Mouse (Mus musculus): ENCODE measurements around the gene Hsp90aa1. TPM values are rescaled to one million over a fixed set of nuclear protein-coding genes. Genes with fewer than 3 reads are reported as not detected.
"Not testable (repeated sequence)": the region's sequence is repeated elsewhere in the genome, so short reads cannot be mapped to it uniquely, and the experiment has no call there.

Hsp90aa1 gene
- 10 to 100 TPM; 45.5 to 89.1 TPM for total RNA-seq (2021)
- long read RNA-seq, experiment 1, transcript Hsp90aa1-202 (11 exons, 3,281 nt): major isoform, 31 of 39 reads
- long read RNA-seq, experiment 1, partial matches to known transcripts: 7 of 39 reads
- long read RNA-seq, experiment 1, other reads (novel, unspliced or antisense): 1 of 39 reads
- long read RNA-seq, experiment 2, transcript Hsp90aa1-202 (11 exons, 3,281 nt): major isoform, 28 of 34 reads
- long read RNA-seq, experiment 2, partial matches to known transcripts: 5 of 34 reads
- long read RNA-seq, experiment 2, other reads (novel, unspliced or antisense): 1 of 34 reads

DNA sequence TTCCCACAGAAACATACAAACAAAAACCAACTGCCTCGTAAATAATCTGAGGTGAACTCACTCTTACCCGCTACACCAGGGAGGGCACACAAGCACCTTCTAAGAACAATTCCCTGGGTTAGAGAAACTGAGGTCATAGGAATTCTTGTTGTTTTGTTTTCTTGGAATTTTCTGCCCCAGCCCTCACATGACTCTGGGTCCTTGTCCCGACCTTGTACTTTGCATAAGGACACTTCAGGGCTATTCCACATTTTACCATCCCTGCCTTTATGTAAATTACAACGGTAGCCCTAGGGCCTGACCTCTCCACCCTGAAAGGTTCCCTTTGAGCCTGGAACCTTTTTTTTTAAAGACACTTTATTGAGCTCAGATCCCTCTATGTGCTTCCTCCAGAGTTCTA, at the start of gene Hsp90aa1:
TSS of gene Hsp90aa1 (minus strand) at position 173 of the 400 bp plus-strand sequence.
- TF ChIP-seq CTCF (IDR thresholded peaks at IDR 0.05): no peak
- intact Hi-C loops (cut with DNase I): loop anchor here (2.0 to 5.0 kb wide), 3 partner anchors 140 to 284 kb away; no protein-coding TSS in a partner anchor
- H3K4me3 ChIP-seq: peak within 1 kb of the TSS; percentile 50; the same call in 1 of the 2 replicates
- no peak for DNase-seq
- 0 out of 2 replicates have a peak within 1 kb of the TSS, but pooled peaks have one; percentile 25 for H3K27ac ChIP-seq

DNA sequence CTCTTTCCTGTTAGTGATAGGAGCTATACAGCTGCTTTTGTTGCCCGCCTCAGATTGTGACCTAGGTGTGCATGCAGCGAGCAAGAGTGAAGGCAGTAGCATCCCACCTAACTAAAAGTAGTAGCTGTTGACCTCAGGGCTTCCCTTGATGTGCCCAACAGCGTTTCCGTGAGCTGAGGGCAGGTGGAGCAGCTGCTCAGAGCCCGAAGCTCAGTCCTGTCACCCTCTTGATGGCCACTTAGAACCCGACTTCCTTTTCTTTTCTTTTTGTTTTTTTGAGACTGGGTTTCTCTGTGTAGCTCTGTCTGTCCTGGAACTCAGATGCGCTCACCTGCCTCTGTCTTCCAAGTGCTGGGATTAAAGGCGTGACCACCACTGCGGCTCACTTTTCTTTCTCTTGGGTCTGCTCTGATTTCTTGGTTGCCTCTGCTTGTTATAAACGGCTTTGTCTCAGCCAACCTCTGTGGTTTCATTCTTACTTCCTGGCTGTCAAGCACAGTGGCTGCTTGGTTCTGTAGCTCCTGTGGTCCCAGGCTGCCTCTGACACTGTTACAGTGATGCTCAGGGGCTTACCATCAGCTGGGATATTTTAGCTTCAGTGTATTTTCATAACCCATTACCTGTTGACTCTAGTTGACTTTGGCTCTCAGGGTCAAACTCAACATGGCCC, 48.4 kb upstream of the Hsp90aa1 start:
- DNase-seq: no peak
- intact Hi-C loops (cut with DNase I): no loop called here
- Histone ChIP-seq H3K4me3 (no peak overlapping the region), H3K27ac (no peak overlapping the region)
- TF ChIP-seq CTCF (IDR thresholded peaks at IDR 0.05): no peak

GRCm38 (mm10) chr12:110738158-110738921, 35.8 kb upstream of the Hsp90aa1 start:
- intact Hi-C loops (cut with DNase I): loop anchor here (2.0 to 5.0 kb wide), 5 partner anchors 32 to 136 kb away; partner anchors contain the start of genes Dync1h1 and Mok
- no peak for DNase-seq
- peak overlapping the region; percentile 93 for H3K4me3 ChIP-seq
- peak overlapping the region; percentile 95 for H3K27ac ChIP-seq
- TF ChIP-seq CTCF (IDR thresholded peaks at IDR 0.05): no peak

GRCm38 (mm10) chr12:110737170-110738157, 34.9 kb upstream of the Hsp90aa1 start, which contains the start of gene Wdr20:
TSS of gene Wdr20 (plus strand) at chr12:110737944.
- Histone ChIP-seq H3K4me3 (peak within 1 kb of the TSS; percentile 93), H3K27ac (peak within 1 kb of the TSS; percentile 95)
- peak; percentile 99 for DNase-seq
- TF ChIP-seq CTCF (IDR thresholded peaks at IDR 0.05): no peak
- intact Hi-C loops (cut with DNase I): loop anchor here (2.0 to 5.0 kb wide), 5 partner anchors 31 to 135 kb away; partner anchors contain the start of genes Dync1h1 and Mok

- Histone ChIP-seq H3K27ac (no peak overlapping the region), H3K4me3 (no peak overlapping the region; the same call in 1 of the 2 replicates)
- no peak for DNase-seq
- intact Hi-C loops (cut with DNase I): loop anchor here (5.0 kb wide), 4 partner anchors 46 to 134 kb away; partner anchors contain the start of genes Dync1h1 and Mok
- no peak for TF ChIP-seq CTCF (IDR thresholded peaks at IDR 0.05)
Observed at GRCm38 (mm10) chr12:110736641-110737040, 34.1 kb upstream of the Hsp90aa1 start.

DNA sequence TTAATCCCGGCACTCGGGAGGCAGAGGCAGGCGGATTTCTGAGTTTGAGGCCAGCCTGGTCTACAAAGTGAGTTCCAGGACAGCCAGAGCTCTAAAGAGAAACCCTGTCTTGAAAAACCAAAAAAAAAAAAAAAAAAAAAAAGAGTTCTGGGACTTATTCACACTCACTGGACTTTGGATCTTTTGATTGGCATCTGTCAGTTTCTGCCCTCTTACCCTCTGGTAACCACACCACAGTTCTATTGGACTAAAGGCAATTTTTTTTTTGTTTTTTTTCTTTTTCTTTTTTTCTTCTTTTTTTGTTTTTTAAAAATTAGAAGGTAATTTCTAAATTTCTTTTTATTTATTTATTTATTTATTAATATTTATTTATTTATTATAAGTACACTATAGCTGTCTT, 30.7 kb upstream of the Hsp90aa1 start:
- H3K4me3 ChIP-seq; intact Hi-C loops (cut with DNase I); H3K27ac ChIP-seq; DNase-seq: not testable (repeated sequence)

DNA sequence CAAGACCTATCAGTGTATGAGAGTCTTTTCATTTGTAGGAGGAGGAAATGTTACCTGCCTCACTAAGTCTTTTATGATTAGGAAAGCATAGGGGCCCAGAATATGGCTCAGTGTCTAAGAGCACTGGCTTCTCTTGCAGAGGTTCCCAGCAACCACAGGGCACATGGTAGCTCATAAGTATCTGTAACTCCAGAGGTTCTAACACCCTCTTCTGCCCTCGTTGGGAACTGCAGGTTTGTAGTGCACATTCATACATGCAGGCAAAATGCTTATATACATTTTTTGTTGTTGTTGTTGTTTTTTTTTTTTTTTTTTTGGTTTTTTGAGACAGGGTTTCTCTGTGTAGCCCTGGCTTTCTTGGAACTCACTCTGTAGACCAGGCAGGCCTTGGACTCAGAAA, 23.9 kb upstream of the Hsp90aa1 start:
- intact Hi-C loops (cut with DNase I): no loop called here
- Histone ChIP-seq H3K27ac (no peak overlapping the region), H3K4me3 (no peak overlapping the region)
- TF ChIP-seq CTCF (IDR thresholded peaks at IDR 0.05): no peak
- DNase-seq: no peak

- Histone ChIP-seq H3K27ac (no peak overlapping the region), H3K4me3 (no peak overlapping the region)
- TF ChIP-seq CTCF (IDR thresholded peaks at IDR 0.05): no peak
- intact Hi-C loops (cut with DNase I): no loop called here
- DNase-seq: no peak
Observed at GRCm38 (mm10) chr12:110725489-110725888, 23.0 kb upstream of the Hsp90aa1 start.

DNA sequence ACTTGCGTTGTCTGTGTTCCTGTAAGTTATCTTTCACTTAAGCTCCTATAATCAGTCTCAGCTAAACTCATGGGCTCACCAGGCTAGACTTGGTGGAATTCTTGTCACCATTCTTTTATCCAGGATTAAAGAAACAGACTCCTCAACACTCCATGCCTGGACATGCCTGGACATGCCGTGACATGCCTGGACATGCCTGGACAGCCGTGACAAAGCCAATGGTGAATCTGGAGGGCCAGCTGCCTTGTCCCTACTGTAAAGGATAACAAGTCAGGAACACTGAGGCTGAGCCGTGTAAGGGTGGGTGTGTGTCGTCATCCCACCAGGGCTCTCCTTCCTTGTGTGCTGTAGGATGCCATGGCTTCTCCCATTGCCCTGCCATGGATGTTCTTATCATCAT, 22.5 kb upstream of the Hsp90aa1 start:
- Histone ChIP-seq H3K4me3 (no peak overlapping the region), H3K27ac (no peak overlapping the region)
- no peak for DNase-seq
- TF ChIP-seq CTCF (IDR thresholded peaks at IDR 0.05): no peak
- intact Hi-C loops (cut with DNase I): no loop called here

DNA sequence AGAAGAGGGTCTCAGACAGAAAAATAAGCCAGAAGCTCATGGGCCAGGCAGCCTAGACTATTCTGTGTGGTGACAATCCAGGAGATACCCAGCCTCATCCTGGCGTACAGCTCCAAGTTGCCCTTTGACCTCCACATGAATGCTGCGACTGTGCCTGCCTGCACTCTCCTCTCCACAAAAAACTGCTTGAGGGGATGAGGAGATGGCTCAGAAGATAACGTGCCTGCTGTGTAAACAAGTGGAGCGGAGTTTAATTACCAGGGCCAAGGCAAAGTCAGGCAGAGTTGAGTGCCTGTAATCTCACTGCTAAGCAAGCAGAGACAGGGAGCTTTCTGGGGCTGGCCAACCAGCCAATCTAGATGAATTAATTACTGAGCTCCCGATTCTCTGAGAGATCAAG, 13.5 kb upstream of the Hsp90aa1 start:
- no peak for DNase-seq
- intact Hi-C loops (cut with DNase I): no loop called here
- no peak for TF ChIP-seq CTCF (IDR thresholded peaks at IDR 0.05)
- Histone ChIP-seq H3K4me3 (no peak overlapping the region), H3K27ac (no peak overlapping the region)

GRCm38 (mm10) chr12:110714215-110714614, 11.7 kb upstream of the Hsp90aa1 start:
- H3K4me3 ChIP-seq: no peak overlapping the region
- no peak for DNase-seq
- H3K27ac ChIP-seq: no peak overlapping the region
- TF ChIP-seq CTCF (IDR thresholded peaks at IDR 0.05): no peak
- intact Hi-C loops (cut with DNase I): no loop called here

All from gastrocnemius, adult 2 months (tissue).